Mouse (Mus musculus) adrenal gland, adult 18-20 months (tissue): ENCODE results near the gene Rnase13. TPM values are rescaled to one million over a fixed set of nuclear protein-coding genes. Genes with fewer than 3 reads are reported as not detected.
A peak's percentile ranks its signal among the peaks of the same experiment; 100 is the strongest.

ENCODE experiments used
- DNase-seq, 2 experiments: peaks; one replicate each; pipeline ENCODE4 v3.0.0; 2021 to 2022; ENCODE audit warnings: low spot score in 2 of 2
- total RNA-seq, 2 experiments: library from RNA; stranded (reverse); gene quantifications; 1 replicate in 1 of 2; 2 replicates in 1 of 2; pipeline ENCODE4 v1.2.3; 2021

Gene Rnase13
- total RNA-seq, 2 experiments from 2014 or later = not detected

GRCm38 (mm10) chr14:51913960-51914762 lies 8.4 kb downstream of the Rnase13 start, which contains the start of gene Ndrg2:
Gene Ndrg2, minus strand, starts transcription at chr14:51914158.
- peak; percentile 61 to 70 for DNase-seq

DNA sequence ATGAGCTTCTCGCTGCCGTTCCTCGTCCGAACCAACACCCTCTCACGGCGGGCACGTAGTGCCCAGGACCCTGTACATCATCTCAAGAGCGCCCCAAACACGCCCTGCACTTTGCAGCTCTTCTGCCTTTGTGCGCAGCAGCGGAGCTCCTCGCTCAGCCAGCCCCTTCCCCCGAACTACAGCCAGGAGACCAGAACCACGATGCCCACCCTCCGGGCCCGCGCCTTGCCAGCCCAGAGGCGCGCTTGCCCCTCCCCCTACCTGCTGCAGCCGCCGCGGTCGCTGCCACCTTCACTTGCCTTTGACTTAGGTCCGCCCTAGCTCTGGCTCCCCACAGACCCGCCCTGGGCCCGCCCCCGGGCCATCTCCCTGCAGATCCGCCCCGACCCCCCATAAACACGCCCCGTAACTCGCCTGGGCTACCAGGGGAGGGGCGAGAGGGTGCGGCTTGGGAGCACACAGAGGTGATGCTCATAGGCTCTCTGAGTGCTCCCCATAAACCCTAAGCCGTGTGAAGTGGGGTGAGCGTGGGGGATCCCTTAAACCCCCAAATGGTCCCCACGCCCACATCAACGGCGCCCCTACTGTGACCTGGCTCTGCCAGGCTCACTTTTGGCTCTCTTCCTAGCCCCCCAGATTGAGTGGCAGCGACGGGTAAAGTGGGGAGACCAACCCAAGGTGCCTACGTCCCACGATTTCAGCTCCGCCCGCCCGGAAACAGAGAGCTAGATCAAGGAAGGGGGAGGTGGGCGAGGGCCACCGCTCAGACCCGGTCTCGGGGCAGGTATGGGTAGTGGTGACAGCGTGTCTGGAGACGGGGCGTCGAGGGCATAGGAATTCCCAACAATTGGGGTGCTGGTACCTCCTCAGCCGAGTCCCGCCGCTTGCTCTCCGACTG lies 9.3 kb downstream of the Rnase13 start:
- DNase-seq = peak; percentile 75 to 83

DNA sequence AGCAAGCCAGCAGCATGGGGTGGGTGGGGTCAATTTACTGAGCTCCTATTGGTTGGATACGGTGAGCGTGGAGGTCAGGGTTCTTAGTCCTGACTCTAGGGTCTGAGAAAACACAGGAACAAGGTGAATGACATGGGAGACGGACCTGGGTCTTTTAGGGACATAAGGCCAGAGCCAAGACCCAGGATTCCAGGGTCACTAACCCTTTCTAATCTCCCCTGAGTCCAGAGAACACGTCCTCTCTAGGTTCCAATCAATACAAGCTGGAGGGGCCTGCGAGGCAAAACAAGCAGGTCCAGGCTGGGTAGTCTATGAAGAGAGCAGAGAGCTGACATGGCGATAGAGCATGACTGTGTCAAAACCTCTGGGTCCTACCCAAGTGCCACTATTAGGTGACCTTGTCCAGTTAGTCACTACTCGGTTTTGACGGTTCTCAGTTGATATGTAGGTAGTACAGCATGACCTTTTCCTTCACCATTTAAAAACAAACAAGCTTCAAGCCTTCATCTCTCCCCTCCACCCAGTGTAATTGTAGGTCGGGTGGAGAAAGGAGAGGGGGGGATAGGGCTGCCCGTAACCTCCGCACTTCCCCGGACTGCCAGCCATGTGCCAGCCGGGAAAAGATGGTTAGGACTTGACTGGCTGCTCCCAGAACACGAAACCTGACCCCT lies 10.0 kb downstream of the Rnase13 start:
- DNase-seq = peak; percentile 34 to 41

- DNase-seq = no peak
These were observed 11.3 kb downstream of the Rnase13 start for GRCm38 (mm10) chr14:51911301-51911700.

DNA sequence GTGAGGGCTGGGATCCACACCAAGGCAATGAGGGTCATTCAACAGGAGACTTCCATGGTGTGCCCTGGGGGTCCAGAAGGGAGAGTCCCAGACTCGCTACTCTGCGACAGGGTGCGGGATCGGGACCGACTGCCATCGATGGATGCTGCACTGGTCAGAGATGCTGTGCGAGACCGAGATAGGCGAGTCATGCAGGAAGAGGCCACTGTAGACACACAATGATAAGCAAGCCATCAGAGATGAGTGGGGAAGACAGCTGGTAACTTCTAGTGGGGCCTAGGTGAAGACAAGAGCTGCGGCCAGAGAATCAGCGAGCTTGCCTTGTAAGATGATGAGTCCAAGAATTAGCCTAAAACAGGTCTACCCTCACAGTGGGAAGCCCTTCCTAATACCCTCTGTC lies 16.5 kb downstream of the Rnase13 start:
- DNase-seq = no peak

DNA sequence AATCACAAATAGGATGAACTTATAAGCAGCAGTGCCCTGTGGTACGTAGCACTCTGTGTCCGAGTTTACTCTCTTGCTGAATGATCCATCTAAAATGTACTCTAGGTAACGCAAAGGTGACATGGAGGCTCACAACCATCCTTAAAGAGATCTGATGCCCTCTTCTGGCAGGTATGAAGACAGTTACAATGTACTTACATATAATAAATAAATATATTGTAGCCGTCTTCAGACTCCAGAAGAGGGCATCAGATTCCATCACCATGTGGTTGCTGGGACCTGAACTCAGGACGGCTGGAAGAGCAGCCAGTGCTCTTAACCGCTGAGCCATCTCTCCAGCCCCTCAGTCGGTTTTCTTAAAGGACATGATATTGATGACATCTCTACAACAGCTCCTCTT lies 17.9 kb downstream of the Rnase13 start:
- no peak for DNase-seq

DNA sequence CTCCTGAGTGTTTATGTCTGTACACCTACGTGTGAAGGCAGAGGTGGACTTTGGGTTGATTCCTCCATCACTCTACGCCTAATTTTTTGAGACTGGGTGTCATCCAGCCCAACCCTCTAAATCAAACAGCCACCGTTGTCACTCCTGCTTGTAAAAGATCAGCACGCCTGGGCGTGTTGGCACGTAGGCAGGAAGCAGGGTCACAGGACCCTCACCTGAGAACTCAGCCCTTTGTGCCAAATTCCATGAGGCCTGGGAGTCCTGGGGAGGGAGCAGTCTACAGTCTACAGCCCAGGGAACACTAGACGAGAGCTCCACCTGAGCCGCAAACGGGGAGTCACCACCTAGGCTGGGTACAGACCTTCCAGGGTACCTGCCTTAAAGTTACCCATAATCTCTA lies 18.8 kb downstream of the Rnase13 start:
- DNase-seq = no peak

- DNase-seq = peak; percentile 87 to 91
These were observed 19.5 kb downstream of the Rnase13 start for GRCm38 (mm10) chr14:51902806-51903710.

- no peak for DNase-seq
These were observed 23.2 kb downstream of the Rnase13 start for GRCm38 (mm10) chr14:51899351-51899750.

DNA sequence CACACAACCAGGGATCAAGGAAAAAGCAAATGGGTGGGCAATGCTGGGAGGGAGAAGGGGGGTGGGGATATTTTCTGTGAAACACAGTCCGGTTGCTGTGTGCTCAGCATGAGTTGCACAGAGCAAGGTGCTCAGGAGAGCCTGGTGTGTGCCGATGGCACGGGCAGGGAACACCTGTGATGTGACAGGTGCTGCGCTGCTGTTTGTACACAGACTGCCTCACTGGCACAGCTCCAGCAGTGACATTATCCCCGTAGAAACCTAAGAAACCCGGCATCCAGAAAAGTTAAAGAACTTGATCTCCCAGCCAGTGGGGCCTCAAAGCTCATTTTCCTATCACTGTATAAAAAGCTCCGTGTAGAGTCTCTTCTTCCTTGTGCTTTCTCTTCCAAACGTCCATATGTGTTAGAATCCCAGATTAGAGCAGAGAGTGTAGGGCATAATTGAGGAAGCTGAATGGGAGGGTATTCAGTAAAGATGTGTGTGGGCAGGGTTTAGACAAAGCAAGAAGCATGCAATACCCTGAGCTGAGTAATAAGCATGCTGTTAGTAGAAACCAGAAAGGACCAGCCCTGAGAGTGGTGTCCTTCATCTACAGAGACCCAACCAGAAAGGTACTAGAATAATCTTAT lies 25.9 kb downstream of the Rnase13 start:
- DNase-seq = no peak

DNA sequence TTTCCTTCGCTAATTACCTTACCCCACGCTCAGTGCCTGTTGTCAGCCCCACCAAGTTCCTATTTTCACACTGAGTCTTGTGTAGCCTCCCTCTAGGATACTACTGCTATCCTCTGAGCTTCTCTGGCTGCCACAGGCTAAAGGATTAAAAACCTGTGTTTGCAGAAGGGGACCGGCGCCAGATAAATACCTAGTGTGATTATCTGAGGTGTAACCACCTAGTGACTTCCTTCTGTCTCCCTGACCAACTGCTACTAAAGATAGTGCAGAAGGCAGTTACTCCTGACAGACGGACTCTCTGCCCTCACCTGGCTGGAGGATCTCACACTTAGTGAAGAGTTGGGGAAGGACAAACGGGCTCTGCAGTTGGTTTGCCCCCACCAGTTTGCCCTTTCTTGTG lies 26.6 kb downstream of the Rnase13 start:
- DNase-seq = no peak

- no peak for DNase-seq
These were observed 27.5 kb downstream of the Rnase13 start for GRCm38 (mm10) chr14:51895071-51895470.

DNA sequence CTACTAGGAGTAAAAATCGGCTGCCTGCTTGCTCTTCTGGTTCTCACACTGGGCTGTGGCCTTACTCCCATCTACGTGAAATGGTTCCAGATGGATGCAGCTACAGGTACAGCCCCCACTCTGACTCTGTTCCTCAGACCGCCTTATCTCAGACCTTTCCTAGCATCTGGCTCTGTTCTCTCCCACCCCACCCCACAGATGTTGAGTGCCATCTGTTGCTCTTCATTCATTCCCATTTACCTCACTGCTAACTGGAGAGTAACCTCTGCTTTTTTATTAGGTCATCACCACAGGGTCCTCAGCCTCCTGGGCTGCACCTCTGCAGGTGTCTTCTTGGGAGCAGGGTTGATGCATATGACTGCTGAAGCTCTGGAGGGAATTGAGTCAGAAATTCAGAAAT lies 28.8 kb downstream of the Rnase13 start:
- no peak for DNase-seq

DNA sequence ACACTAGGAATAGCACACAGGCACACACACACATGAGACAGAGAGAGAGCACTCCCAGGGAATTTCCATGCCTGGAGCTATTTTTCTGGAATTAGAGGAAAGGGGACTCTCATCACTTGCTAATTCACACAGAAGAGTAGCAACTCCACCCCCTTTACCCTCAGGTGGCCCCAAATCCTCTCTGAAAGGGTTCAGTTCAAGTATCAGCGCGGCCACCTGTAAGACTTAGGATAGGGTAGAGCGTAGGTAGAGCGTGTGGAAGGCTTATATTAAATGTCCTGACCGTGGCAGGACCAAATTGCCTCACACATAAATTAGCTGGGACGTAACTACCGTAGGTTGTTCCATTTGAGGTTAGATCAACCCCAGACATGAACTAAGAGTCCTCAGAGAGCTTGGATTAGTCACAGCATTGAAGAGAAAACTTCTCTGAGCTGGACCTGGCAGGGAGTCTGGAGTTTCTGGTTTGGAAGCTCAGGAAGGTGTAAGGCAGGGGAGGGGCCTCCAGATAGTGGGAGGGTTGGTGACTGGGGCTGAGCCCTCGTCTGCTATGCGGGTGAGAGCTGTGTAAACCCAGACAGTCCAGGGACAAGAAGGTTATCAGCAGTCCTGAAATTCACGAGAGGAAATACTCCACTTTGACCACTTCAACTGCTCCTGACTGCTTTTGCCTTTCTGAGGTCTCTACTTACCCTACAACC lies 29.3 kb downstream of the Rnase13 start:
- DNase-seq = no peak

GRCm38 (mm10) chr14:51892191-51892939 lies 30.2 kb downstream of the Rnase13 start, which contains the start of gene Slc39a2:
Gene Slc39a2, plus strand, starts transcription at chr14:51892889.
- DNase-seq = no peak

DNA sequence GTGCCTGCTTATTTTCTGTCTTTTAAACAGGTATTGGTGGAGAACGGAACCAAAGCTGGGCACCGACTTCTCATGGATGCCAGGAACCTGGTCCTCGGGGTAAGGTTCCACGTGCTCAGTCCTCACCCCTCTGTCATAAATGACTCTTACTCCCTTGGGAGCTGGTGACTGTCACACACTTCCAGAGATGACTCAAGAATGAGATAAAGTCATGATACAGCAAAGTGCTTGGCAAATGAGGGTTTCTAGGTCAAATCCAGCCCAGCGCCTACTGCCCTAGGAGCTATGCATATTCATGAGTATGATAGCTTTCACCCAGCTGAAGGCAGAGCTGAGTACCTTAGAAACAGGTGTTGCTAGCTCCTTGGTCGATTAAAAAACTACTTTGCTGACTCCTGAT lies 32.7 kb downstream of the Rnase13 start:
- no peak for DNase-seq

- DNase-seq = no peak
These were observed 36.5 kb downstream of the Rnase13 start for GRCm38 (mm10) chr14:51886051-51886450.

DNA sequence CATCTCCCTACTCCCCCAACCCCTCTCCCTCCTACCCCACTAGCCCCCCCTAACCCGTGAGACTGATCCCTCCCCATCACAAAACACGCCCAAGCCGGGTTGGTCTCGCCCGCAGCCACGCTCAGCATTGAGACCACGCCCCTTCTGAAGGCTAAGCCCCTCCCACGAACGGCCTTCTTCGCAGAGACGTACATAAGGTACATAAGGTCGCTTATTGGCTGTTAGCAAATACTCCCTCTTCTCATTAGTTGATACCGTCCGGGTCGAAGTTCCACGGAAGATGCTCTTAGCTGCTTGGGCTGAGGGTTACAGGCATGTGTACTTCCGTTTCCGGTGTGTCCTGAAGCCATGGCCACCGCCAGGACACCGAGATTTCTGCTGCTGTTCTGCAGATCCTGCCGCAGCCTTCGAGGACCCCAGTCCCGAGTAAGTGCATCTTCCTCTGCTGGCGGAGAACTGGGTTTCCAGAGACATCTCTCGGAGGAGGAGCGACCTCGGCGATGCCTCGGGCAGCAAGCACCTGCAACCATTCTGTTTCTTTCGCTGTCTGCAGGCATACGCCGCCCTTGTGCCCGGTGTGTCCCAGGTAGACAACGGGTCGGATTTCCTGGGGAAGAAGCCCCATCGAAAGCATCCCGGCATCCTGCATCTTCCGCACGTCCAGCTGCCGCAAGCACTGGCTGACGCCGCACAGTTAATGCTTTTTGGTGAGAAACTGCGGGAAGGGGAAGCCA lies 37.8 kb downstream of the Rnase13 start, which contains the start of gene Mettl17:
TSS of gene Mettl17 (plus strand) at position 245 of the 734 bp plus-strand sequence.
- peak; percentile 88 for DNase-seq
